Mouse (Mus musculus) stomach, postnatal 0 days (tissue): ENCODE results near the gene Gna14.

ENCODE experiments used
- CTCF ChIP-seq: IDR thresholded peaks from 2 replicates; pipeline ENCODE4 v1.5.1; 2016; ENCODE audit warnings: antibody characterized with exemption, low read depth, mild to moderate bottlenecking, moderate library complexity
- EP300 ChIP-seq: optimal IDR thresholded peaks from 2 replicates; pipeline ENCODE3; 2016; ENCODE audit warnings: antibody characterized with exemption

- no peak for TF ChIP-seq CTCF
- TF ChIP-seq EP300: no peak
Measured at GRCm38 (mm10) chr19:16624994-16625393, 189.4 kb downstream of the Gna14 start.
